Mouse (Mus musculus) liver, embryonic 14.5 days (tissue): ENCODE results near the gene Shisa3. TPM values are rescaled to one million over a fixed set of nuclear protein-coding genes. Genes with fewer than 3 reads are reported as not detected.

Experiments
- ATAC-seq: fragments of 200-750 bp; cut with Nextera tagmentation; 2 replicates; pipeline ENCODE4 v1.8.0; 2017; ENCODE audit warnings: moderate number of reproducible peaks, mild to moderate bottlenecking, moderate library complexity; ENCODE audit not compliant: insufficient read depth
- DNase-seq, 3 experiments: peaks; one replicate each; pipeline ENCODE4 v3.0.0-alpha.2; 2012 to 2013; ENCODE audit warnings: low read depth in 3 of 3, low spot score in 3 of 3
- H3K27ac ChIP-seq: fragments of 300-500 bp; sonication (generic); 2 replicates; pipeline ENCODE4 v1.5.1; 2014; ENCODE audit warnings: moderate library complexity, mild to moderate bottlenecking, control low read depth, inconsistent platforms
- H3K27me3 ChIP-seq: fragments of 300-500 bp; sonication (generic); 2 replicates; pipeline ENCODE4 v1.6.1; 2014; ENCODE audit warnings: mild to moderate bottlenecking, low read length, moderate library complexity; ENCODE audit not compliant: control insufficient read depth, insufficient read depth
- H3K36me3 ChIP-seq: fragments of 300-500 bp; sonication (generic); replicated peaks from 2 replicates; pipeline ENCODE4 v1.6.1; 2014; ENCODE audit warnings: low read depth; ENCODE audit not compliant: control insufficient read depth, insufficient read depth
- H3K4me1 ChIP-seq, 2 experiments: fragments of 200-500 bp in 1 of 2; fragments of 300-500 bp in 1 of 2; sonication (generic) in 1 of 2; replicated peaks; 2 replicates each; pipeline ENCODE4 v1.6.1; 2012 to 2014; ENCODE audit warnings: antibody characterized with exemption in 1 of 2, inconsistent platforms in 1 of 2, low read length in 1 of 2; ENCODE audit not compliant: control insufficient read depth in 2 of 2, insufficient read depth in 2 of 2
- H3K4me2 ChIP-seq: fragments of 300-500 bp; sonication (generic); 2 replicates; pipeline ENCODE4 v1.6.1; 2014; ENCODE audit warnings: low read depth, mild to moderate bottlenecking, control low read depth, moderate library complexity
- H3K4me3 ChIP-seq, 2 experiments: fragments of 200-500 bp in 1 of 2; fragments of 300-500 bp in 1 of 2; sonication (generic) in 1 of 2; 2 replicates each; pipeline ENCODE4 v1.5.1; 2012 to 2014; ENCODE audit warnings: low read depth in 2 of 2, low read length in 2 of 2, mild to moderate bottlenecking in 2 of 2, control low read depth in 1 of 2, inconsistent platforms in 1 of 2, moderate library complexity in 1 of 2; ENCODE audit not compliant: insufficient read depth in 1 of 2
- H3K9ac ChIP-seq: fragments of 300-500 bp; sonication (generic); replicated peaks from 2 replicates; pipeline ENCODE4 v1.6.1; 2014; ENCODE audit warnings: mild to moderate bottlenecking, control low read depth, moderate library complexity
- H3K9me3 ChIP-seq: fragments of 300-500 bp; sonication (generic); 2 replicates; pipeline ENCODE4 v1.6.1; 2016; ENCODE audit warnings: low read length, mixed read lengths; ENCODE audit not compliant: control insufficient read depth
- CTCF ChIP-seq: IDR thresholded peaks from 2 replicates; pipeline ENCODE4 v1.5.1; 2016; ENCODE audit warnings: antibody characterized with exemption, low read depth, control low read depth
- EP300 ChIP-seq: IDR thresholded peaks from 2 replicates; pipeline ENCODE4 v1.6.1; 2016; ENCODE audit warnings: antibody characterized with exemption, low read depth
- WGBS: fragments of 180-500 bp; shearing (Covaris S2); extraction: QIAGEN DNeasy Blood & Tissue Kit; methylation state at CpG from one replicate; pipeline ENCODE4 v1.1.7; 2014; ENCODE audit not compliant: insufficient replicate concordance; 5-methylcytosine and 5-hydroxymethylcytosine counted together
- polyA plus RNA-seq, 2 experiments: library from polyadenylated mRNA; depleted of rRNA in 1 of 2; stranded (reverse) in 1 of 2; unstranded in 1 of 2; fragments of >200 nt; fragmentation: Nextera tagmentation in 1 of 2; extraction: Ambion mirVana in 1 of 2; gene quantifications; 2 replicates each; pipeline versions ENCODE4 v1.2.1 to v1.2.3; 2012 to 2014

The Shisa3 gene
- polyA plus RNA-seq, 2 experiments = 0.55 to 0.68 TPM

DNA sequence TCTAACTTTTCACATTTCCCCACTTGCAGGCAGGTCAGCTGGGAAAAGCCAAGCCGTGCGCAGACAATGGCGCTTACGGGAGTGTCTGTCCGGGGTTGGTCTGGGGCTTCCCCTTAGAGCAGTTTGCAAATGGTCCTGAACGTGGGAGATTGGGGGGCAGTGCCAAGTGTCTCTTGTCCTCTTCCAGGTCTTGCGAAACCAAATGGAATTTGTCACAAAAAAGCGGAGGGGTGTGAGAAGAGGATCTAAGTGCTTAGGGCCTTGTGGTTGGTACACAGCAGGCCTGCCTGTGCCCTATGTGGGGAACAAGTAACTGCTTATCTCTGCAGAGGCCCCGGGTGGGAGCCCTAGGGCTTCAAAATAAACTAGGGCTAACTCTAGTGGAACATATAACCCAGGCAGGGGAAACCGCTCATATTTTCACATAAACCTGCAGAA, 26.2 kb downstream of the Shisa3 start:
- Histone ChIP-seq H3K27me3 (no peaks in the 10 kb centered on the region), H3K4me2 (no peak overlapping the region), H3K9ac (no peak overlapping the region), H3K27ac (no peak overlapping the region), H3K4me1 (no peaks in the 10 kb centered on the region), H3K9me3 (no peaks in the 10 kb centered on the region), H3K4me3 (no peak overlapping the region), H3K36me3 (peaks cover 11% of the 10 kb centered on the region; the same call in 1 of the 2 replicates)
- DNase-seq (no peak), ATAC-seq (no peak)
- 45% methylated on average over 10 of the region's 10 CpGs for WGBS
- TF ChIP-seq EP300 (no peak), CTCF (no peak)

DNA sequence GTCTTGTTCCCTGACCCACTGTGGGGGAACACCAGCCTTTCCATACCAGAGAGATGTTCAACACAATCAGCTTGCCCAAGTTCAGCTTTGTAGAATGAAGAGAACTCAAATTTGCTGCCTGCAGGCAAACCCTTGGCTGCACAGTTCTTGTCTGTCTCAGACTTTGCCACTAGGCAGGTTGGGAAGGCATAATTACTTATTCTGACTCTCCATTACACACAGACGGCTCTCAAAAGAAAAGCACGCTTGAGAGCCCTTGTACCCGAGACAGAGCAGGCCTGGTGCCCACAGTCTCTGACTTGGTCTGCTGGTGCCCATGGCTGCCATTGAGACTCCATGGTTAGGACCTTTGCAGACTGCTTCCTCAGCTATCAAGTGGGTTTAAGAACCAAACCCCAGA, 26.7 kb downstream of the Shisa3 start:
- no peak overlapping the region for H3K4me2 ChIP-seq
- H3K4me3 ChIP-seq = no peak overlapping the region
- TF ChIP-seq CTCF (no peak), EP300 (no peak)
- H3K27me3 ChIP-seq = no peaks in the 10 kb centered on the region
- H3K27ac ChIP-seq = no peak overlapping the region
- DNase-seq = no peak
- H3K4me1 ChIP-seq = no peaks in the 10 kb centered on the region
- peaks cover 7% of the 10 kb centered on the region; the same call in 1 of the 2 replicates for H3K36me3 ChIP-seq
- no peak overlapping the region for H3K9ac ChIP-seq
- H3K9me3 ChIP-seq = no peaks in the 10 kb centered on the region
- 75% methylated on average over 3 of the region's 3 CpGs for WGBS
- no peak for ATAC-seq

DNA sequence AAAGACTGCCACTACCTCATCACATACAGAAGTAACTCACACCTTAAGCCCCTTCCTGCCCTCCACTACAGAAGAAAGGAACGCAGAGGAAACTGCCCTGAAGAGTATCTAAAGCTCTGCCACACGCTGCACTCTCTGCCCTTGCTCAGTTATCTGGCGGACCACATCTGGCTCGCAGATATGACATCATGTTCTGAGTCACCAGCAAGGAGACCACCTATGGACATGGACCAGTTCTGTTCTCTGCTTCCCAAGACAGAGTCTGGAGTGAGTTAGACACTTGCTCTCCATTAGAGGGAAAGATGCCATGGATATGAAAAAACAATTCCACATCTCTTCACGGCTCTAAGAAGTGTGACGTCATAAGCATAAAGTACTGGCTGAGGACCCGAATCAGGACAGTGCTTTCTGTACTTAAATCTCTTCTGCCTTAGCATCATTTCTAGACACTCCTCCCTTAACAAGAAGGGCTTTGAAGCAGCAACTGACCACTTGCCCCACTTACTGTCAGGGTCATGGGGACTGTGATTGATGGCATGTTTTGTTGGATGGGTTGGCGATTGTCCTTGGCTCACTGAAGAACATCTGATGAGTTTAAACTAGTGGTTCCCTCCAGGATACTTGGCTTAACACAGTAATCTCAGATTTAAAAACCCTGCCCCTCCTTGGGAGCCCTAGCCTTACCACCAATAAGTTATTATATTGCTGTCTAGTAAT, 33.1 kb downstream of the Shisa3 start:
- Histone ChIP-seq H3K4me2 (no peak overlapping the region), H3K9ac (no peak overlapping the region), H3K36me3 (peaks cover 20% of the 10 kb centered on the region), H3K4me3 (no peak overlapping the region), H3K27me3 (no peaks in the 10 kb centered on the region), H3K4me1 (no peaks in the 10 kb centered on the region), H3K9me3 (no peaks in the 10 kb centered on the region), H3K27ac (no peak overlapping the region)
- no peak for ATAC-seq
- DNase-seq = no peak
- 81% methylated on average over 8 of the region's 8 CpGs for WGBS
- no peak for TF ChIP-seq CTCF
- TF ChIP-seq EP300 = no peak

DNA sequence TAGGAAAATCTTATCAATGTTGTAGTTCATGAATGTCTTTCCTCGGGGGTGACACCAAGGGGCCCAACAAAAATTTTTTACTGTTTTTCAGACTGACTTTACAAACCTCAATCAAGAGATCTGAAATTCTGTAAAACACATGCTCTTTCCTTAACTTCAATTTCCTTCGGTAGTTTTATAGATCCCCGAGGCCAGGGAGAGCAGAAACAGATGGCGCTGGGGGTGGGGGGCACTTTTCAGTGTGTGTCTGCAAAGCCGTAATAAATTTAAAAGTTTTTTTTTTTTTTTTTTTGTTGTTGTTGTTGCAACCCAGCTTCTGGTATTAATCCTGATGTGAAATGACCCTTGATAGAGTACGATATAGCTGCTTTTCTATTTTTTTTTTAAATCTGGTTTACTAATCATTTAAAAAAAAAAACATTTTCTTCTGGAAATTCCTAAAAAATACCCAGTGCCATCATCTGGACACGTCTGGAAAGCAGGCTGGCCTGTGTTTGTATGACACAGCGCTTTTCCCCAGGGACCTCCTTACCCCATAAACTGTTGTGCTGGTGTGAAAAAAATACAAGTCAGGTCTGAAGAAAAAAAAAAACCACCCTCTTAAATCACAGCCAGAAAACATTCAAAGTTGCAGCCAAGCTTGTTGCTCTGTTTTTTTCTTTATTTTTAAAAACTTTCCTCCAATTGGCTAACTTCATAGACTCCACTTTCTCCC, 33.9 kb downstream of the Shisa3 start:
- WGBS = 77% methylated on average over 8 of the region's 8 CpGs
- no peaks in the 10 kb centered on the region for H3K4me1 ChIP-seq
- no peak for TF ChIP-seq EP300
- TF ChIP-seq CTCF = no peak
- peaks cover 24% of the 10 kb centered on the region for H3K36me3 ChIP-seq
- DNase-seq = no peak
- H3K4me2 ChIP-seq = no peak overlapping the region
- no peaks in the 10 kb centered on the region for H3K9me3 ChIP-seq
- no peak overlapping the region for H3K4me3 ChIP-seq
- no peak for ATAC-seq
- no peak overlapping the region for H3K9ac ChIP-seq
- no peaks in the 10 kb centered on the region for H3K27me3 ChIP-seq
- H3K27ac ChIP-seq = no peak overlapping the region

DNA sequence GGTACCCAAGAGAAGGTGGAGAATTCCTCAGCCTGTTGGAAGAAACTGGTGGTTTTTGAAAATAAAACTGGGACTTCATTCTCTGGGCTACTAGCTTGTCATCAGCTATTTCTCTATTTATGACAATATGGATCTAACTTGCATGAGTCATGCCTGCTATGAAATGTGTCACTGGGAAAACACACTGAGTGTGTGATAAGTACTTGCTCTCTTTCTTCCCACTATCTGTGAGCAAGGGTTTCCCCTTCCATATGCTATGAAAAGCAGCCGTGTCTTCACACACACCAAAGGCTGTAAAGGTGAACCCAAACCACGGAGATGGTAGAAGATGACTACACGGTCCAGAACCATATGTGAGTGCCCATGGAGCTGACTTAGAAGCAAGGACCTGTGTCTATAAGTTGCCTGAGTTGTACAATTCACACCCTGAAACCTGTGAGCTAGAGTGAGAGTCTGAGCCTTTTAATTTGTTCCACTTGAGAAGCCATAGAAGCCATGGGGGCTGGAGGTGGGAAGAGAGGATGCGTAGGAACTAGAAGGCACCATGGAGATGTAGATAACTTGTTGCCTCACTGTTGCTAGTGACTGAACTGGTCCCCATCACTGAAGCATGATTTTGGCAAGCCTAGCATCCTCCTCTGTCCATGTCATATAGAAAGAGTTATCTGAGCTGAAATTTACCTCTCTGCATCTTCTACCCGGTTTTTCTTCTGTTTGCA, 36.0 kb downstream of the Shisa3 start:
- no peaks in the 10 kb centered on the region for H3K9me3 ChIP-seq
- H3K4me3 ChIP-seq = no peak overlapping the region
- TF ChIP-seq EP300 (no peak), CTCF (no peak)
- H3K4me1 ChIP-seq = no peaks in the 10 kb centered on the region
- DNase-seq = no peak
- WGBS = 78% methylated on average over 5 of the region's 5 CpGs
- H3K27me3 ChIP-seq = no peaks in the 10 kb centered on the region
- peaks cover 36% of the 10 kb centered on the region for H3K36me3 ChIP-seq
- no peak overlapping the region for H3K27ac ChIP-seq
- H3K9ac ChIP-seq = no peak overlapping the region
- no peak overlapping the region for H3K4me2 ChIP-seq
- no peak for ATAC-seq
